Mouse (Mus musculus): ENCODE measurements around the gene Tagln2.

Tagln2 gene

DNA sequence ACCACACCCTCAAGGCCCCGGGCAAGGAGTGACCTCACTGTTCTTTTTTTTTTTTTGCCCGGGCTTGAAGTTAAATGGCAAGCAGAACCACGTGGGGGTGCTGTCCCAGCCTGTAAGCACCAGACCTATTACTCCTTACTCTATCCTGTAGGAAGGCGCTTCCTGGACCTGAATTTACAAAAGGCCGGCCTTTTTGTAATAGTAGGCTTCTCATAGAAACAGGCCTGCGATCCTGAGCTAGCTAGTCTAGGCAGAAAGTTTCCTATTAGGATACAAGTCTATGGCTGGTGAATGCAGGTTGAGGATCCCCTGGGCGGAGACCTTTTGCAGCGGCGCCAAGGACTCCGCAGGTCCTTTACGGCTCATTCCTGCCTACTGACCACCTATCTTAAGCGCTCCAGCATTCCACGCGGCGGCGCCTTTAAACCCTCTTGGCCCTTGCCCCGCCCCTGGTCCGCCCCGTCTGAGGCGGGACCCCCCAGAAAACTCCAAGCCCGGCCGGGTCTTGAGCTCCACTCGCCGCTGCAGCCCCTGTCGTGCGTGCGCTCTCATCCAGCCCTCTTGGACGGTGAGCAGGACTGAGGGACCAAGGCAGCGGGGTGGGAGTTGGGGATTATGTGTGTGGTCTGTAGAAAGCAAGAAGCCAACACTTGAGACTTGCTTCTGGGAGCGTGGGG lies at the start of gene Tagln2:
Gene Tagln2, plus strand, starts transcription at position 283 of the 677 bp plus-strand sequence.
- DNase-seq (ENCODE audit: extremely low read depth, low read depth, low spot score), result no peak

DNA sequence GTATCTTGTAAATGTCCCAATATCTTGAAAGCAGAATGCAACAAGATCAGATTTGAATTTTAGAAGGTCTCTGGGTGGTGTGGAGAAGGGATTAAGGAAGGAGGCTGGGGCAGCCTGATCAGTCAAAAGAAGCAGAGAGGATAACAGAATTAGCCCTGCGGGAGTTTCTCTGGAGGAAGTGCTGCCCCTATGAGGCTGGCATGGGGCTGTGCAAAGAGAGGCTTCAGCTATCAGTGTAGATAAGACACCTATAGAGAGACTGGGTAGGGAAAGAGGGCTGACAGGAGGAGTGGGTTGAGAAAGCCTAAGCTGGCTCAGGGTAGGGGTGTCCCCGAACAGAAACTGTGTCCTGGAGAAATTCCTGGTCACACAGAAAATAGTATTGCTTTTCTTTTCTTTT lies 49.6 kb upstream of the Tagln2 start:
- DNase-seq (ENCODE audit: extremely low read depth, low read depth, low spot score), result no peak

DNA sequence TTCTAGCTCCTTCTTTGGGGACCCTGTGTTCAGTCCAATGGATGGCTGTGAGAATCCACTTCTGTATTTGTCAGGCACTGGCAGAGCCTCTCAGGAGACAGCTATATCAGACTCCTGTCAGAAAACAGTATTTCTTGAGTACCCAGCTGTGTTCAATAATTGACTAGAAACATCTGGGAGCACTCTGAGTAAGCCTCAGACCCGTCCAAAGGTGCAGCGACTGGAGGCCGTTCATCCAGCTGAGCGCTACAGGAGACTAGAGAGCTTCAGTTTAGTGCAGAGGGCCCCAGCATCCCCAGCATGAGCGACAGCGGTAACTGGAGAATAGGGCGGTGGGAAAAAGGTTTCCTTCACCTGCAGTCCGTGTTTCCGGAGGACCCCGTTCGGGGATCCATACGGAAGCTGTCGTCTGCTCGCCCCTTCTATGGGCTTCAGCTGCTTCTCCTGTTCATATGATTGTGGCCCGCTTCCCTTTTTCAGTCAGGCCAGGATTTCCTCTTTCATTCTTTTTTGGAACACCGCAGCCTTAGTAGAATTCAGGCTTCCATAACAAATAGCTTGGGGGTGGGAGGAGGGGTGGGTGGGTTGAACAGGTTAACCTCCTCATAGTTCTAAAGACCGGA lies 48.9 kb upstream of the Tagln2 start:
- no peak for DNase-seq (ENCODE audit: extremely low read depth, low read depth, low spot score)

DNA sequence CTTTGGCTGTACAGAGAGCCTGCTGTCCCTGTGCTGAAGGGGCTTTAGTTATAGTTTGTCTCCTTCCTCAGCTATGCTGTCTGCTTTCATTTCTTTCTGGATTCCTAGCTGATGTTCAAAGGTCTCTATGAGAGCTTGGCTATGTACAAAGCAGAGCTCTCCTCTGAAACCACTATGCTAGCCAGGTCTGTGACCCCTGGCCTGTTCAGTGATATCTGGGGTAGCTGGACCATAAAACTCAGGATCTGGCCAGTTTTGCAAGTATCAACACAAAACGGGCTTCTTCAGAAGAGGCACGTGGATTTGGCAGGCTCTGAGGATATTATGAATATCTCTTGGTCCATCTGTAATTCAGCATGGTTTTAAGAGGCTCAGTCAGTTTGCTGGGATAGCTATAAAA lies 46.9 kb upstream of the Tagln2 start:
- DNase-seq (ENCODE audit: extremely low read depth, low read depth, low spot score), result no peak

DNA sequence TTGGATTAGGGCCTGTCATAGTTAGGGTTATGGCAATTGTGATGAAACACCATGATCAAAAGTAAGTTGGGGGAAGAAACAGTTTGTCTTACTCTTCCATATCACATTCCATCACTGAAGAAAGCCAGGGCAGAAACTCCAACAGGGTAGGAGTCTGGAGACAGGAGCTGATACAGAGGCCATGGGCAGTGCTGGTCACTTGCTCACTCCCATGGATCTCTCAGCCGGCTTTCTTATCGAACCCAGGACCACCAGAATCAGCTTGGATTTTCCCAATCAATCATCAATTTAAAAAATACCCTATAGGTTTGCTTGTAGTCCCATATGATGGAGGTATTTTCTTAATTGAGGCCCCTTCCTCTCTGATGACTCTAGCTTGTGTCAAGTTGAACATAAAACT lies 46.0 kb upstream of the Tagln2 start:
- no peak for DNase-seq (ENCODE audit: extremely low read depth, low read depth, low spot score)

DNA sequence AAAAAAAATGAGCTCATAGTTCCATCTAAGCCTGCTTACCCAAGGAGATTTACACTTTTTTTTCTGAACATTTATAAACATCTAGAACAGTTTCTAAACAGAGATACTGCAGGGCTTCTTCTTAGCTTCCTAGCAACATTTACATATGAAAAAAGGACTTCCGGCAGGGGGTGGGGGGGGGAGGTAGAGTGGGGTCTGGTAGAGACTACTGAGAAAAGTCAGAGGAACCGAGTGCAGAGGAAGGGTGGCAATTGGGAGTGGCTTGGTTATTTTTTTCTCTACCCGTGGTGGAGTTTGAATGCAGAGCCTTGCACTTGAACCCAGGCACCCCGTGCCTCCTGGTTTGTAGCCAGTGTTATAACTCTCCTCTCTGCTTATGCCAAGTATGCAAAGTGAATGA lies 44.4 kb upstream of the Tagln2 start:
- DNase-seq (ENCODE audit: extremely low read depth, low read depth, low spot score), result no peak

DNA sequence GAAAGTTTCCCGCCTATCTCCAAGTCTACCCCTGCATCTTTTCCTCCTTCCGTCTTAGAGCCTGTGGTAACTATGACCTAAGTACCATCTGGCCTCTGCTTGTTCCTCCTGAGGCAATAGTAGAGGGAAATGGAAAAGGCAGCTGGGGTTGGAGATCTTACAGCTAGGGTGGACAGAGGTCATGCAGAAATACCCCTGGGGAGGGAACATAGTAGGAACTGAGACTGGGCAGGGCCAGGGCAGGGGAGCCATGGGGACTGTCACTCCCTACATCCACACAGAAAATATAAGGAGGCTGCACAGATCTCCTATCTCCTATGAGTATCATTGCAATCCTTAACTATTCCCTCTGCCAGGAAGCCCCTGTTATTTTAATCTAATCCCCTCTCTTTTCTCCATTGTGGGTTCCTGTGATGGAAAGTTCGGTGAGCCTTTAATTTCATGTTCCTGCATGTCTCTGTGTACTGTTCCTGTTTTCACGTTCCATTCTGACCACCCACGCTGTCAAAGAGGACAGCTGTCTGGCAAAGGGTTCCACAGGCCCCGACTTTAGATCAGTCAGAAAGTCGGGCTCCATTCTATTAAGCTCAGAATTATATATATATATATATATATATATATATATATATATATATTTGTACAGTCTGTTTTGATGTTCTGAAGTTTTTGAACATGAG lies 43.7 kb upstream of the Tagln2 start:
- no peak for DNase-seq (ENCODE audit: extremely low read depth, low read depth, low spot score)

DNA sequence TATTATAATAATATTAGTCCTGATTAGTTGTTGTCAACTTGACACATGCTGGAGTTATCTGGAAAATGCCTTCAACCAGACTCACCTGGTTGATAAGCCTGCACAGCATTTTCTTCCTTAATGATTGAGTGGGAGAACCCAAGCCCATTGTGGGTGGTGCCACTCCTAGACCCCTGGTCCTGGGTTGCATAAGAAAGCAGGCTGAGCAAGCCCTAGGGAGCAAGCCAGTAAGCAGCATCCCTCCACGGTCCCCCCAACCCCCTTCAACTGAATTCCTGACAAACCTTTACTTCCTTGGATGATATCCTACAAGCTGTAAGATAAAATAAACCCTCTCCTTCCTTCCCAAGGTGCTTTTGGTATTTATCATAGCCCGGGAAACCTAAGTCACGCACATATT lies 42.7 kb upstream of the Tagln2 start:
- no peak for DNase-seq (ENCODE audit: extremely low read depth, low read depth, low spot score)

DNA sequence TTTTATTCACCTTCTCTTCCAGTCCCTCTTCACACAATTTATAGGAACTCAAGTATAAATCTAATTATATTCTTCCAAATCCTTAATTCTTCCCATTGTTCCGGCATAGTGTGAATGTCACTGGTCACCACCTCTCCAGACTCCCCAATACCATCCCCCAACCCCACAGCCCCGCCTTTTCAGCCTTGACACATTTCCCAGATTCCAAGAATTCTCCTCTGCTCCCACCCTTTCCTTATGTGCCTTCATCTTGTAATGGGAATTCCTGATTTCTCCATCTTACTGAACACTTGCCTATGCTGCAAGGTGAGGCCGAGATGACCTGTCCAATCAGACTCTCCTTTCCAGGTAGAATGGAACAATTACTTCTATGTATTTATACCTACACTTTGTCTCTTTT lies 41.8 kb upstream of the Tagln2 start:
- DNase-seq (ENCODE audit: extremely low read depth, low read depth, low spot score), result no peak

DNA sequence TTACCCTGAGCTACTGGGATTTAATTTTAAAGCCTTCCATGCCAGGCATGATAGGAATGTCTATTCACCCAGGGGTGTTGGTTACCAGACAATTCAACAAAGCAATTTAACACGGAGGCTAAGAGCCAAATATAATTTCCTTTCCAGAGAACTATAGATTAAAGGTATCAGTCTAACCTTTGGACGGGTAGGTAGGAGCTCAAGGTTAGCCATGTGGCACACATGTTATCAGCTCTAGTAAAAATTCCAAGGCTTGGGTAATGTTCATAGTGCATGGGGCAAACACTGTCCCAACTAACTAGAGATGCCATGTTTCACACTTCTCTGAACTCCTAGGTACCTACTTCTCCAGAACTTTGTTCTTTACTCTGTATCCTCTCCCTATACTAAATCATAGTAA lies 38.2 kb upstream of the Tagln2 start:
- DNase-seq (ENCODE audit: extremely low read depth, low read depth, low spot score), result no peak

DNA sequence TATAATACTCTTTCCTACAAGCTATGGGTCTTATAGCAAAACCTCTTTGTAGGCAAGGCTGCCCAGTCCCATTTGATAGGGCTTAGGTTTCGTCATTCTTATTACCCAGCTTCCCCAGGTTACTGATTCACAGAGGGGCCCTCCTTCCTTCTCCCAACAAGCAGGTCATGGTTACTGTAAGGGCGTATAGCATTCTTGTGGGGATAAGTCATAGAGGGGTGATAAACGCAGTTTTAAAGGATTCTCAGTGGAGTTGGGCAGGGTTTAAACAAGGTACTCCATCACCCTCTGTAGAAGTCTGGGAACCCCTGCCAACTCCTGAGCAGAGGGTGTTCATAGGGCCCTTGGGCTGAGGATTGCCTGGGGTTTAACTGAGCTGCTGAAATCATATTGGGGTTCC lies 37.3 kb upstream of the Tagln2 start:
- DNase-seq (ENCODE audit: extremely low read depth, low read depth, low spot score), result no peak

DNA sequence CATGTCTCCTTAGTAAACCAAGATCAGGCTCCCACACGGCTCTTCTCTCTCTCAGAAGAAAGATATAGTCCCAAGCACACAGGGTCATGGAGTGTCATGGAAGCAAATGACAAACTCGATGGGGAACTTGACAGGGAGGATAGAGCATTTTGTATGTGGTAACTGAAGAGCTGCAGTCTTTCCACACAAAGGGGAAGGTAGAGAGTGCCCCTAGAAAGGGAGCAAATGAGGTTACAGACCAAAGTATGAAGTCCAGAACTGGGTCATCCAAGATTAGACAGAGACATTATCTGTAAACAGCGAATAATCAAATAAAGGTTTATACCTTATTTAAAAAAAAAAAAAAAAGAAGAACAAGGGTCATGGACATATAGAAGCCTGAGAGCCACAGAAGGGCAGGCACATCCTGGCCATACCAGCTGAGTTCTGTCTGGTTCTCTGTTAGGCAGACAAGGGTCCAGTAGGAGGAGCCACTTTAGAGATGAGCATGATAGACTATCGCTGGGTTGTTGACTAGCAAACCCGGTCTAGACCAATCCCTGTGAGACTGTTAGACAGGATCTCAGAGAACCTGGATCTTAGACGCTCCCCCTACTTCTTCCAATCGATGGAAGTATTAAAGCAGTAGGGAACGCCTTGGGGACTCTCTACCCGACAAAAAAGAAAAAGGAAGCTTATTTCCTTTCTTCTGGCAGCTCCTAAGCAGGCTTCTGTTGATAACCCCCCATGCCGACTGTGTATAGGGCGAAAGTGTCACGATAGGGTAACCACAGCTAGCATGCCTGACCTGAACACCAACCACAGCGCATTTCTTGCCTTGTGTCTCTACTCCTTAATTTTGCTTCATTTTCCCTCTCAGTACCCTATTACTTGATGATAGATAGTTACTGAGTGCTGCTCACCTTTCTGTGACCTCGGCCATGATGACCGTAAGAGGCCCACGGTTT lies 36.2 kb upstream of the Tagln2 start:
- no peak for DNase-seq (ENCODE audit: extremely low read depth, low read depth, low spot score)

DNA sequence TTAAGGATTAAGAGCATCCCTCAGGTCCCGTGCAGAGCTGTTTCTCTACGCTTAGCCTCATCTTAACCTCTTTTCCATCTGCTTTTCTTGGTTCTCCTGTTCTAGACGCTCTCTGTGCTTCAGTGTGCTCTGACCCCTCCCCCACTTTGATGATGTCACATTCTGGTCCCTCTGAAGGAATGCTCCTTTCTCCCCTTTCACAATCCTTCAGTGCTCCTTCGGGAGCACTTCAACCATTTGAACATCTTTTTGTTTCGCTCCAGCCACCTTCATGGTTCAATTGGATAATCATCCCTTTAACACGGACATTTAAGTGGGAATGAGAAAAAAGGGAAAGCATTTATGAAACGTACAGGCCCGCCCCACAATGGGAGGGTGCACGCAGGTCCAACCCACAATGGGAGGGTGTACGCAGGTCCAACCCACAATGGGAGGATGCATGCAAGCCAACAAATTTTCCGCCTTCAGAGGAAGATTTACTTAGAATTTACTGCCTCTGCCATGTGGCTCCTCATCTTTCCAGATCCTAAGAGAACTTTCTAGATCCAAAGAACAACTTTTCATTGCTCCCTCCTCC lies 31.5 kb upstream of the Tagln2 start:
- DNase-seq (ENCODE audit: extremely low read depth, low read depth, low spot score), result no peak

DNA sequence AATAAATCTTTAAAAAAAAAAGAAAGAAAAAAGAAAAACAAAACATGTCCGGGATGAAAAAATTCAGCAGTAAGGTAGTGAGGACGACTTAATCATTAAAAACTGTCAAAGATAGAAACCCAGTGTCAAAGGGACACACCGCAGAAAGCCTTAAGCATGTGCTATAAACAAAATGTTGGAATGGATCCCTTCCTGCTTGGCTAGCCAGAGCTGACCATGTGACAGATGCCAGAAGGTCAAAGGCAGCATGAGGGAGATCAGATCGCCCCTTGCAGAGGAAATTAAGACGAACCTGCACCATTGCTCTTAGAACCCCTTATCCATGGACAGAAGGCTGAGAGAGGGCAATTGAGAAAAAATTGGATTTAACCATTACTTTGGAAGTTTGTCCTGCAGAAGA lies 30.5 kb upstream of the Tagln2 start:
- no peak for DNase-seq (ENCODE audit: extremely low read depth, low read depth, low spot score)

DNA sequence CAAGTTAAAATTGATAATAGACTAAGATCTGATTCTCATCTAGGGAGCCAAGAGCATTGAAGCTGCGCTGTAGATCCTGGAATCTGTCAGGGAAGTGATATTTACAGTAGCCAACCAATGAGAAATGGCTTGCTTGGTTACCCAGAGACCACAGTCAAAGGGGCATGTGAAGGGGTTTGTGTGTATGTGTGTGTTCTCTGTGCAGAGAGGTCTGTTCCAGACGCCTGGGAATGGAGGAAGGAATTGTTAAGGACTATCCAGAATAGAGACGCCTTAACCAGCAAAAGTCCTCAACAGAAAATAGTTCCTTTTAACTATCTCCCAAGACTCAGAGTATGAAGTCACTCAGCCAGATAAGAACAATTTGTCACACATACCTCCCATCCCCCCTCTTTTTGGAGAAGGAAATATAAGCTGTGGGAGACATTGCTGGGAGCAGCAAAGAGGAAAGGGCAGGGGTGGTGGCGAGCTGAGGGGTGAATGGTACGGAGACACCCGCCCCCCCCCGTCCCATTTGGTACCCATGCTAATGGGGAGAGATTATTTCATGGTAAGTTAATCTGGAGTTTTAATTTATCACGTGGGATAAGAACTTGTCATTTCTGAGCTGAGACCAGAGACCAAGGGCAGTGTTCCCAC lies 29.9 kb upstream of the Tagln2 start:
- DNase-seq (ENCODE audit: extremely low read depth, low read depth, low spot score), result no peak

DNA sequence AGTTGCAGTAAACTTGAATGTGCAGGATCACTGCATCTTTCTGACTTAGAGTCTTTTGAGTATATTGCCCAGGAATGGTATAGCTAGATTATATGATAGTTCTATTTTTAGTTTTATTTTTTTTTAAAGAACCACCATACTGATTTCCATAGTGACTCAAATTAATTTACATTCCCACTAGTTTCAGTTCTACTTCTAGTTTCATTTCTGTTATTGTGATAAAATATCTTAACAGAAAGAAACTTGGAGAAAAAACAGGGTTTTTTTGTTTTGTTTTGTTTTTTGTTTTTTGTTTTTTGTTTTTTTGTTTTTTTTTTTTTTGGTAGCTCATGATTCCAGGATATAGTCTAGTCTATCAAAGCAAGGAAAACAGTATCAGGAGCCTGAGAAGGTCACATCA lies 26.9 kb upstream of the Tagln2 start:
- no peak for DNase-seq (ENCODE audit: extremely low read depth, low read depth, low spot score)

DNA sequence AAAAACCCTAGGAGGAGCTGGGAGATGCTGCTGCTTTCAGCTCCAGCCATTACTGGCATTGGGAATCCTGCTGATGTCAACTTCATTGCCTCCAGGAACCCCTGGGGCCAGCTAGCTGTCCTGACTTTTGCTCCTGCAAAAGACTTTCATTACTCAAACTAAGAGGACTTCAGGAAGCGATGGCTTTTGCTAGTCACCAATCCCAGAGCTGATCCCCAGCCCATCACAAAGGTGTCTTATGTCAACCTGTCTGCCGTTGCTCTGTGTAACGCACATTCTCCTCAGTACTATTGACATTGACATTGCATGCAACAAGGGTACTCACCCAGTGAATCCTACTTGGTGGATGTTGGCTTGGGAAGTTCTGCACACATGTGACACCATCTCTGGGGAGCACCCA lies 25.7 kb upstream of the Tagln2 start:
- no peak for DNase-seq (ENCODE audit: extremely low read depth, low read depth, low spot score)

DNA sequence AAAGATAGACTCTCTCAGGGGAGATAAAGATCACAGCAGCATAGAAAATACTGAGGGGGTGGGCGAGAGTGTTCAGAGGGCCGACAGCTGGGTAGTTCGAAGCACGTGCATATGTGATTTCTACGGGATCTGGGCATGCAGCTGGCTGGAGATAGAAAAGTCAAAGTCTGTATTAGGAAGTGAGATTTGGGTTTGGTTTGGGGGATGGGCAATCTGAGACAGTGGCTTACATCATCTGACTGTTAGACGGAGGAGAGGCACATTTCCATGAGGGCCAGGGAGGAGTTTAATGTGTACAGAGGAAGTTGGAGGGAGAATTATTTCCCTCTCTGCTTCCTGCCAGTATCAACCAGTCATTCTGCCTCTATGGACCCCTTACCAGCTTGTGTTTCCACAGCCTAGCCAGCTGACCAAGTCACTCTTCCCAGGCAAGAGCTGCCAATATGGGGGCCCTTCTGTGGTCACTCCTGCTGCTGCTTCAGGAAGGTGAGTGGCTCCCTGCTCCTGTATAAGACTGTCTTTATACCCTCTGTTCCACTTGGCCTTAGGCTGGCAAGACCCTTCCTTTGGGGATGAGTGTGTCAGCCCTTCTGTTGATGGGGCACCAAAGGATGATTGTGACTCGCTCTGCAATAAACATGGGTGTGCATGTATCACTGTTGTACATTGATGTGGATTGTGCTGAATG lies 24.6 kb upstream of the Tagln2 start, which contains the start of gene Slamf9:
Gene Slamf9, plus strand, starts transcription at position 305 of the 688 bp plus-strand sequence.
- no peak for DNase-seq (ENCODE audit: extremely low read depth, low read depth, low spot score)

DNA sequence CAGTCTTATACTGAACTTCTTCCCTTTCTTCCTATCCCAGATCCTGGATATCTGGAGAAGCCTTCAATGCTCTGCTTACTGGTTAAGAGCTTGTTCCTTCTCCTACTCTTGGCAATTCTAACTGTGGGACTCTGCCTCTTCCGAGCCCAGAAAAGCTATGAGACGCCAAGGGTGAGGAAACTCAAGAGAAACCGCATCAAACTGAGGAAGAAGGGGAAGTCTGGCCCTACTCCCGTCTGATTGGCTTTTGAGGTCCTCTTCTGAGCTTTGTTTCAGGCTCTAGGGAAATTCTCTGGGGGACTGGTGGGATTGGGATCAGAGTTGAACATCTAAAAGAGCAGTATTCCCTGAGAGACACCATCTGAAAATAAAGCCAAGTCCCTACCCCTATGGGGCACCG lies 21.8 kb upstream of the Tagln2 start:
- DNase-seq (ENCODE audit: extremely low read depth, low read depth, low spot score), result no peak

DNA sequence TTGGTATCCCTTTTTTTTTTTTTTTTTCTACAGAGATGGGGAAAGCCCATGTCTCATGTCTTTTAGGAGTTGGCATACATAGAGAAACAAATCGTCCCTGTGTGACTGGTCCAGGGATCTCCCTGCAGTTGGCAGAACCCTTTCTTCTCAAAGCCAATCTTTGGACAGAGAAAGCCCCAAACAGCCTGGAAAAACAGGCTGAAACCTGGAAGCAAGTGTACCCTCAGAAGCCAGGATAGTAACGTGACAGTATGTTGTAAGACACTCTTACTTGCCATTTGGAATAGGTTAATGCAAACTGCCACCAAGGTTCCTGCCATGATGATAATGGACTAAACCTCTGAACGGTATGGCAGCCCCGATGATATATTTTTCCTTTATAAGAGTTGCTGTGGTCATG lies 19.5 kb upstream of the Tagln2 start:
- peak; percentile 85 for DNase-seq (ENCODE audit: extremely low read depth, low read depth, low spot score)

Data from fat pad, adult 2 months (tissue).